Mouse (Mus musculus) CH12F3 (cell line): ENCODE data around the gene Nudt2.
"Not testable (repeated sequence)": the region's sequence is repeated elsewhere in the genome, so short reads cannot be mapped to it uniquely, and the experiment has no call there.

Experiments used
- in situ Hi-C: fragments of 300-500 bp; cut with MboI; formaldehyde crosslinking; loops from 2 replicates; pipeline ENCODE4 v1.14.3; 2020; ENCODE audit warnings: low sequenced_read_pairs

Gene Nudt2

GRCm38 (mm10) chr4:41464345-41465286 is at the start of gene Nudt2, which contains the start of gene Kif24:
Nudt2 (plus strand) TSS chr4:41465151.
Kif24 (minus strand) TSS chr4:41464887.
- in situ Hi-C loops: no loop called here

DNA sequence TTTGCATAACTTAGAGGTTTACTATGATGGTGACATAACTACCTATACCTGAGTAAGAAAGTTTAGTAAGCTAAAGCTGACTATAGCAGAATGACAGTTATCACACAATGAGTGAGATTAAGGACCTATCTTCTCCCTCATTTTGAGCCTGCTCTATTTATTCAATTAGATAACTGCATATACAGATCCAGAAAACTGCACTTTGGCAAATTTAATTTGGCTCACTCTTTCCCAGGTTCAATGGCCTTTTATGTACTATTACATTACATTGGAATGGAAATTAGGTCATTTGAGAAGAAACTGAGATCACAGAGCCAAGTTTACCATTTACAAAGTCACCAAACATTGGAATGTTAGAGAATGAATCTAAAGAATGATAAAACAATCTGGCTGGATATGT is 48.0 kb upstream of the Nudt2 start:
- in situ Hi-C loops: no loop called here

DNA sequence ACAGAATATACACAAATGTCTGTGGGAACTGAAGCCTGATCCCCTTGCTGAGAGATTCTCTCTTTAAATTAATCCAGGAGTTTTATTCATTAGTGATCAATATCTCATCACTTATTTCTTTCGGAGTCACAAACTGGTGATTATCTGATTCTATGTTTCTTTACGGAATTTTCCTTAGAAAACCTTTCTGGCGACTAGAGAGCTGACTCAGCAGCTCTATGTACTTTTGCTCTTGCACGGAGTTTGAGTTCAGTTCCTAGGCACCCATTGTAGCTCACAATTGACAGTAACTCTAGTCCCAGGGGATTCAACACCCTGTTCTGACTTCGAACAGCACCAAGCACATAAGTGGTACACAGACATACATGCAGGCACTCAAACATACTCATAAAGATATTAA is 26.0 kb upstream of the Nudt2 start:
- in situ Hi-C loops: no loop called here

DNA sequence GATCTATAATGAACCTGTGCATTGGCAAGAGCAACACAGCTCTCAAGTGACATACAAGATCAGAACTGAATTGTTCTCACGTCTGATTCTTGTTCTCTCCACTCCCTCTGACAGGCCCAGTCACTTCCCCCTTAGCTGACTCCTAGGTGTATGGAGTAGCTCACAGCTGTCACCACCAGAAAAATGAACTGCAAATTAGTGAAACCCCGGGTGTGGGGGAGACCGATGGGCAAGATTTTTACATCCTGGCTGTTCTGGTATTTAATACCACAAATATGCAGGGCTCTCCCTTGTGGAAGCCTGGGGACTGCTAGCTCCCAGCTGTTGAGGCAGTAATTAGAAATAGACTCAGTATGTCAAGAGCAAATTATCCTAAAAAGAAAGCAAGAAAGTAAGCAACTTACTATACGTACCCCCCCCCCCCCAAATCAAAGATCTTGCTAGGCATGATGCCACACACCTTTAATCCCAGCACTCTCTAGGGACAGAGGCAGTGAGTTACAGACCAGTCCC is 22.1 kb upstream of the Nudt2 start:
- in situ Hi-C loops: no loop called here

DNA sequence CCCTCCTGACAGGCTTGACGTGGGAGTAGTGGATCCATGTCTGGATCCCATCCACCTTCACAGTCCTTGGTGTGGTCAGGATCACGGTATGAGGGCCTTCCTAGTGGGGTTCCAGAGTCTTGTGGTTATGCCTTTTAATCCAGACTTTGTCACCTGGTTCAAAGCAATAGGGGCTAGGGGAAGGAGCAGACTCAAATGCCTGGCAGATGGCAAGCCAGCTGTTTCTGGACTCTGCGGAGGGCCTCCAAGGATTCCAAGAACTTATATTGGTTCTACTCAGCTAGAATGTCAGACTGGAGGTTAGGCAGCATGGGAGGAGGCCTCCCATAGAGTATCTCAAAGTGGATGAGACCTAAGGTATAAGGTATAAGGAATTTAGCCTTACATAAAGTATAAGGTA is 17.4 kb upstream of the Nudt2 start:
- in situ Hi-C loops: no loop called here

- in situ Hi-C loops: no loop called here
Observed at GRCm38 (mm10) chr4:41460690-41461089, 4.3 kb upstream of the Nudt2 start.

- in situ Hi-C loops: not testable (repeated sequence)
Observed at GRCm38 (mm10) chr4:41463051-41463738, 1.8 kb upstream of the Nudt2 start.

DNA sequence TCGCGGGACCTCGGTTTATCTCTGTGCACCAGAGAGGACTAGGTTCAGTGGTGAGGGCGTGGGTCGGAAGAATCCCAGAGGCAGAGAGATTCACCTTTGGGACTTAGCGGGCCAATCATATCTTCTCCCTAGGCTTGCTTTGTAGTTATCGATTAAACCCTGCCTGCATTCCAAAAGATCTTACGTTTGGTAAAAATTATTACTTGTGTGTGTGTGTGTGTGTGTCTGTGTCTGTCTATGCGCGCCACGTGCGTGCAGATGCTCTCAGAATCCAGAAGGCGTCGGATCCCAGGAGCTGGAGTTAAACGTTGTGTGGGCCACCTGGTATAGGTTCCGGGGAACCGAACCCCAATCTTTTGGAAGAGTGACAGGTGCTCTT is 325 bp downstream of the Nudt2 start:
- in situ Hi-C loops: no loop called here

DNA sequence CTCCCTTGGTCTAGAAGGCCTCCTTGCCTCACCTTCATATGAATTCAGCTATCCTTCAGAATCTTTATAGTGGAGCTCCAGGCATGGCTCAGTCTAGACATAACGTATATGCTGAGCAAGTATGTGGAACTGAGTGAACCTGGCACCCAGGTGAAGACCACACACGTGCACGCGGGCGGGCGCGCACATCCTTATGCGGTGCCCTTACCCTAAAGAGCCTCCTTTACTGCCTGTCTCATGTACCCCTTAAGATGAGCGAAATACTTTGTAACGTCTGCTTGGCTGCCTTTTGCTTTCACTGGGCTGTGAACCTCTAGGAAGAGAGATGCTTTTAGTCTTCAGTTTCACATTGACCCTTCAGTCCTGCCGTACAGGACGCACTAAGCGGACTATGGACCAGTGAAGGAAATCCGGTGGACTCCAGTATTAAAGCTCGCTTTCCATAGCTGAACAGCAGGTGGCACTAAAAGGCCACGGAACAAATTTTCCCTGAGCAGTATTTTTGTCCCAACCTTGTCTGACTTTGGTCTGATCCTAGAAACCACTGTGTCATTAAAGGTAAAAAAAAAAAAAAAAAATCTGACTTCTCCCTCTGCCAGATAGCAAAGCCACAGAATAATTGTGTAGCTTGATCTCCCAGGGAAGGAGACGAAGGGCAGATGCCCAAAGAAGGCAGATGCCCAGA is 3.6 kb downstream of the Nudt2 start:
- in situ Hi-C loops: no loop called here

GRCm38 (mm10) chr4:41469199-41469598 is 4.2 kb downstream of the Nudt2 start:
- in situ Hi-C loops: no loop called here

GRCm38 (mm10) chr4:41470051-41470683 is 5.2 kb downstream of the Nudt2 start:
- in situ Hi-C loops: no loop called here

DNA sequence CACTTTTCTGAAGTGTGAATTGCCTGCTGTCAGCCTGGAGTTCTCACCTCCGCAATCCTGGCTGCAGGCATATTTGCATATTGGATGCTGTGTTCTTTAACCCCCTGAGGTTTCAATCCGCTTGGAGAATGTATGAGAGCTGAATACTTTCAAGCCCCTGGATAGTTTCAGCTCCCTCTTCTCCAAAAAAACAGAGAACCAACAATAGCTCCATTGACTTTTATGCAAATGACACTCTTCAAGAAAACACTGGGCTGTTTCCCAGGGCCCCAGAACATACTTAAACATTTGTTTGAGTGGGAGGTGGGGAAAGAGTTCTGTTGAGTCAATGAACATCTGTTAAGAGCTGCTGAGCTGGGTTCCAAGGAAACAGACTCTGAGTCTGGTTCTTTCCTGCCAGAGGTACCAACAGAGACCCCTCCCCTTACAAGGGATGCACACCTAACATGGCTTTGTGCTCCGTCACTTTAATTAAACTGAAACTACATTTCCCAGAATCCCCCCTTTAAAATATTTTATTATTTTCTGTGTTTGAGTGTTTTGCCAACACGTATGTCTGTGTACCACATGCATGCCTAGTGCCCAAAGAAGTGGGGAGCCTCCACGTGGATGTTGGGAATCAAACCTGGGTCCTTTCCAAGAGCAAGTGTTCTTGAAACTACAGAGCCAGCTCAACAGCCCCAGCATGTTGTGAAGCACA is 5.9 kb downstream of the Nudt2 start:
- in situ Hi-C loops: no loop called here

GRCm38 (mm10) chr4:41471384-41471689 is 6.4 kb downstream of the Nudt2 start:
- in situ Hi-C loops: no loop called here

DNA sequence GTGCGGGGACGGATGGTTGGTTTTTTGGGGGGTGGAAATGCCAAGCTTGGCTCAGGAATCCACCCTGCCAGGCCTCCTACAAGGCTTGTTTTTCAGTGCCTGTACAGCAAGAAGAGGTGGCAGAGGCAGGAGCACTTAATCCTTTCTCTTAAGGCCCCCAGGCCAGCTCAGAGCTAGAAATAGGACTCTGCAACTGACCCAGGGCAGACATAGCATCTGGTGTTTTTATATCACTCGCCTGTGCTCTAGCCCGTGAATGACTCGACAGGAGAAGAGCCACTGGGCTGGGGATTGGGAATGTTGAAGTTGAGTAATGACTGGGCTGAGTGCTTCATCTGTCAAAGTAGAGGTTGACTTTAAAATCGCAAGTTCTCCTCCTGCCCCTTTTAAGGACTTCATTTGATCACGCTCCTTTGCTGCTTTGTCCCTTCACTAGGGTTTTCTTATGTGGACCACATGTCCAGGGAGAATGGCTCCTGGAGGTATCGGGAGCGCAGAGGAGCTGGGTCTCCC is 12.8 kb downstream of the Nudt2 start:
- in situ Hi-C loops: no loop called here

GRCm38 (mm10) chr4:41478751-41479455 is 14.0 kb downstream of the Nudt2 start:
- in situ Hi-C loops: no loop called here

DNA sequence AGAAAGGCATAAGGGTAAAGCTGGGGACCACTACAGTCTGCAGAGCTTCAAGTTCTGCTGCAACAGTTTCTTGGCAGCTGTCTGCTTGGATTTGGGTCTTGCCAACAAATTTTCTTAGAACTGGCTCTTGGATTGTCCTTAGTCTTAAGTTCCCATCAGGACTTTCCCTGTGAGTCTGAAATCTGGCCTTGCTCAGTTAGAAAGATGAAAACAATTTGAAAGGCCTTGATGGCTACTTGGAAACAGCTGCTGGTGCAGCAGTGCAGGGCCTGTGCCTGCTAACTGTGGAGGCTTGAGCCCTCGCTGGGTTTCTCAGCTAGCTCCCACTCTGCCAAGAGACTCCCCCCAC is 14.5 kb downstream of the Nudt2 start:
- in situ Hi-C loops: no loop called here

DNA sequence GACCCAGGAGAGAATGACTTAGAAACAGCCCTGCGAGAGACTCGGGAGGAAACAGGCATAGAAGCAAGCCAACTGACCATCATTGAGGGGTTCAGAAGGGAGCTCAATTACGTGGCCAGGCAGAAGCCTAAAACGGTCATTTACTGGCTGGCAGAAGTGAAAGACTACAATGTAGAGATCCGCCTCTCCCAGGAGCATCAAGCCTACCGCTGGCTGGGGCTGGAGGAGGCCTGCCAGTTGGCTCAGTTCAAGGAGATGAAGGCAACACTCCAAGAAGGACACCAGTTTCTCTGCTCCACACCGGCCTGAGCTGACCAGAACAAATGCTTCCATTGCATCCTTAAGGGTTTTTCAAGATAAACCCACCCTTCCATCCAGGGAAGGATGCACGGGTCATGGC is 15.3 kb downstream of the Nudt2 start:
- in situ Hi-C loops: no loop called here

- in situ Hi-C loops: no loop called here
Observed at GRCm38 (mm10) chr4:41481601-41482017, 16.7 kb downstream of the Nudt2 start.

- in situ Hi-C loops: no loop called here
Observed at GRCm38 (mm10) chr4:41492951-41493350, 28.0 kb downstream of the Nudt2 start.
